Mouse (Mus musculus): Measurements from ENCODE around the gene Polr3c. TPM values are rescaled to one million over a fixed set of nuclear protein-coding genes. Genes with fewer than 3 reads are reported as not detected.
"Not testable (repeated sequence)": the region's sequence is repeated elsewhere in the genome, so short reads cannot be mapped to it uniquely, and the experiment has no call there.

The Polr3c gene
- polyA plus RNA-seq, 1 experiment = 46.2 TPM

DNA sequence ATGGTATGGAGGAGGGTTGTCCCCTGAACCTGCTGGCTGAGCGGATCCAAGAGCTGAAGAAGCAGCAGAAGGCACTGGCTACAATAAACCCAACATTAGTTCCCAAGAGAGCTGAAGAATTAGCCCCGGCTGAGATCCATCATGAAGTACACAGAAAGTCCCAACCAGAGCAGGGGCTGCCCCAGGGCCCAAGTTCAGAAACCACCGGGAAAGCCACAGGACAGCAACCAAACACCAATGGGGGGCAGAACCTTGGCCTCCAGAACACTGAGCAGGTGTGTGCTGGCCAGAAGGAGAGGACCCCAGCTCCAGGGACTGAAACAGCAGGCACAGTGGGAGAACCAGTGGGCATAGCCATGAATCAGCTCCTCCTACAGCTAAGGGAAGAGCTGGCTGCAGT is 43.9 kb downstream of the Polr3c start:
- 86% methylated on average over 3 of the region's 3 CpGs for WGBS
- DNase-seq (ENCODE audit: low read depth, low spot score) = no peak

DNA sequence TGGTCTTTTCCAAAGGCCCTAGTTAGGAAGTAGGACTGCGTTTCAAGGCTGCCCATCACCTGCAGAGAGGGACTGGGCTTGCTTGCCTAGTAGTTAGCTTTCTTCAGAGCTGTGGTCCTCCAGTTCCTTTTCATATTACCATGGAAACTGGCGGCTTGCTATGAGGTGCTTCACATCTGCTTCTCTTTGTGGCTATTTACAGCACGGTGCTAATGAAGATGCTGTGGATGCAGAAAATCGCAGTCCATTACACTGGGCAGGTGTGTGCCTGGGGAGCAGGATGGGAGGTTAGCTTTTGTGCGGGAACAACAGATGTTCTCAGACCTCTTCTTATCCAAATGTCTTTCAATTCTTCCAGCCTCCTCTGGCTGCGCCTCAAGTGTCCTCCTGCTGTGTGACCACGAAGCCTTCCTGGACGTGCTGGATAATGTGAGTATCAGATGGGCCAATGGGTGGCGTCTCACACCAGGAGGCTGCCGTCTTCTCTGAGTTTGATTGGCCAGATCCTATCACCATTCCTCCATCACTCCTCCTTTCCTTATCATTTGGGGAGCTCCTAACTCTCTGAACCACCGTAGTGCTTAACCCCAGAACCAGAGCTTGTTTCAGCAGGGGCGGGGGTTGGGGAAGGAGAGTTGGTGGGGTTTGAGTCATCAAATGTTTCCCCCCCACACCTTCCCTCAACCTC is 47.0 kb downstream of the Polr3c start:
- no peak for DNase-seq (ENCODE audit: low read depth, low spot score)
- WGBS = 72% methylated on average over 12 of the region's 12 CpGs

- WGBS = 14% methylated on average over 5 of the region's 5 CpGs
- no peak for DNase-seq (ENCODE audit: low read depth, low spot score)
Measured at GRCm38 (mm10) chr3:96679159-96679674, 48.2 kb downstream of the Polr3c start.

- WGBS = 82% methylated on average over 7 of the region's 7 CpGs
- DNase-seq (ENCODE audit: low read depth, low spot score) = no peak
Measured at GRCm38 (mm10) chr3:96678456-96678855, 49.0 kb downstream of the Polr3c start.

- DNase-seq (ENCODE audit: low read depth, low spot score) = no peak
- WGBS = 22% methylated on average over 3 of the region's 3 CpGs
Measured at GRCm38 (mm10) chr3:96675690-96676089, 51.7 kb downstream of the Polr3c start.

DNA sequence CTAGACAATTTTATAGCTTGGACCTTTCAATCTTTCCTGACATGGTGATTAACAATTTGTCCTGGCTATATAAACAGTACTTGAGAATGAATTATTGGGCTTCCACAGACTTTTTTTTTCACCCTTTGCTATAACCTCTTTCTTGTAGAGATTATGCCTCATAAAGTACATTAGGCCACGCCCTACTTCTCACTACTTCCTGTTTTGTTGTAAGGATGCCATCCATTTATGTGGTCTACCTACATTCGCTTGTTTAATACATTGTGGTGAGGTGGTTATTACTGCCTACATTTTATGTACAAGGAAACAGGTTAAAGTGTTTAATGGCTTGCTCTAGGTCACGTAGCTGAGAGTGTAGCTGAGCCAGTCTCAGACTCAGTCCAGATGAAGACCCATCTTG is 52.3 kb downstream of the Polr3c start:
- 20% methylated on average over 3 of the region's 3 CpGs for WGBS
- no peak for DNase-seq (ENCODE audit: low read depth, low spot score)

GRCm38 (mm10) chr3:96674442-96674841 is 53.0 kb downstream of the Polr3c start:
- no peak for DNase-seq (ENCODE audit: low read depth, low spot score)
- WGBS = 50% methylated on average over 8 of the region's 8 CpGs

DNA sequence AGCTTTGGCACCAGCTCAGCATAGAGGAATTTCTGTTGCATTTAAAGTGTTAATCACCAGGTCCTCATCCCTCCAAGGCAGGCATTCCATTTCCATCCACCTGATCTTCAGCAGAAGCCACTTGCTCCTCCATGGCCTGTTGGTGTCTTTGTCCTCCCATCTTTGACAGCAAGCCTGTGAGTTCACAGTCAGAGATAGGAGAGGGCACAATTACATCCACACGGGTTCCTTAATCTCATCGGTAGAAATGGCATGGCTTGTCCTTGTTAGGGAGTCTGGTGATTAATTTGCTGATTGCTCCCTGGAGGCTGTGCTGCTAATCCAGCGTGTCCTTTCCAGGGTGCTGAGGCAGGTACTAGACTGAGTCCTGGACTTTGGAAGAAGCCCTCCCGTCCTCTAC is 53.9 kb downstream of the Polr3c start:
- 89% methylated on average over 4 of the region's 4 CpGs for WGBS
- DNase-seq (ENCODE audit: low read depth, low spot score) = no peak

DNA sequence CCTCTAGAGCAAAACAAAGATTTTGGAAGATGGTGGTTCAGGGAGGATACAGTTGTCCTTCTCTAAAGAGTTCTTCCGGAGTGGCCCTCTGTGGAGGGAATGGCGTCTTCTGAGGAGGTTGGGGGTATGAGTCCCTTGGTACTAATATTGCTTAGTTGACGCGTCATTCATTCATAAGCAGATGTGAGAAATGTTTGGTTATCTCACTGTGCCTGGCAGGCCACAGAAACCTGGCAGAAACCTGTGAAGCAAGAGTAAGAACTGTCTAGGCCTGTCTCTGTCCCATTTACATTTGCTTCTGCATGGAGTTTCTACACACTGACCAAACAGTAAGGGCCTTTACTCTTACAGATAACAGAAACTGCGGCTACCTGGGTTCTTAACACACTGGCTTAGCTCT is 55.9 kb downstream of the Polr3c start:
- WGBS = 99% methylated on average over 5 of the region's 5 CpGs
- DNase-seq (ENCODE audit: low read depth, low spot score) = no peak

- WGBS = 4% methylated on average over 35 of the region's 35 CpGs
- peak; percentile 40 for DNase-seq (ENCODE audit: low read depth, low spot score)
Measured at GRCm38 (mm10) chr3:96669727-96670468, 57.5 kb downstream of the Polr3c start, which contains the start of gene Ankrd35. Gene Ankrd35, plus strand, starts transcription at chr3:96670131.

- no peak for DNase-seq (ENCODE audit: low read depth, low spot score)
- WGBS = 85% methylated on average over 5 of the region's 5 CpGs
Measured at GRCm38 (mm10) chr3:96668424-96669067, 58.9 kb downstream of the Polr3c start.

DNA sequence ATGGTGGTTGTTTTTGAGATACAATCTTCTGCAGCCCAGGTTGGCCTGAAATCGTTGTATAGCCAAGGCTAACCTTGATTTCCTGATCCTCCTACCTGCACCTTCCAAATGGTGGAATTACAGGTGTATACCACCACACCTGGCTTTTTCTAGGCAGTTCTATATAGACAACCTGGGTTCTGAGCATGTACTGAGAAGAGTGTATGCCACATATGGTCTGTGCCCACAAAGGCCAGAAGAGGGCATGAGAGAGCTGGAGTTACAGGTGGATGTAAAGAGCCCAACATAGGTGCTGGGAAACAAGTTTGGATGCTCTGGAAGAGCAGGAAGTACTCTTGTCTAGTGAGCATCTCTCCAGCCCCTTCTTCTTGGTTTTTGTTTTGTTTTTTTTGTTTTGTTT is 60.1 kb downstream of the Polr3c start:
- 40% methylated on average over 1 of the region's 1 CpGs for WGBS

GRCm38 (mm10) chr3:96666916-96667315 is 60.5 kb downstream of the Polr3c start:
- DNase-seq (ENCODE audit: low read depth, low spot score) = no peak
- 90% methylated on average over 5 of the region's 5 CpGs for WGBS

More for the DNA sequence above, 60.1 kb downstream of the Polr3c start:
- DNase-seq (ENCODE audit: low read depth, low spot score) = no peak

- DNase-seq (ENCODE audit: low read depth, low spot score) = not testable (repeated sequence)
- 86% methylated on average over 7 of the region's 7 CpGs for WGBS
Measured at GRCm38 (mm10) chr3:96665732-96666363, 61.6 kb downstream of the Polr3c start.

GRCm38 (mm10) chr3:96663432-96664239 is 63.8 kb downstream of the Polr3c start:
- 5% methylated on average over 18 of the region's 18 CpGs for WGBS
- no peak for DNase-seq (ENCODE audit: low read depth, low spot score)

GRCm38 (mm10) chr3:96662731-96663316 is 64.6 kb downstream of the Polr3c start:
- 58% methylated on average over 8 of the region's 8 CpGs for WGBS
- no peak for DNase-seq (ENCODE audit: low read depth, low spot score)
